Mouse (Mus musculus) limb, embryonic 14.5 days (tissue): ENCODE results near the gene 4931414P19Rik. TPM values are rescaled to one million over a fixed set of nuclear protein-coding genes. Genes with fewer than 3 reads are reported as not detected.

ENCODE experiments used
- ATAC-seq: fragments of 200-750 bp; cut with Nextera tagmentation; 2 replicates; pipeline ENCODE4 v1.8.0; 2017; ENCODE audit warnings: low read depth, moderate number of reproducible peaks, moderate TSS enrichment; ENCODE audit not compliant: low FRiP score
- DNase-seq: peaks from one replicate; pipeline ENCODE4 v3.0.0-alpha.2; 2015; ENCODE audit warnings: low spot score
- H3K27ac ChIP-seq: fragments of 300-500 bp; sonication (generic); replicated peaks from 2 replicates; pipeline ENCODE4 v1.5.1; 2014; ENCODE audit warnings: low read depth, mild to moderate bottlenecking, low read length, moderate library complexity, mixed read lengths
- H3K27me3 ChIP-seq: fragments of 300-500 bp; sonication (generic); 2 replicates; pipeline ENCODE4 v1.6.1; 2014; ENCODE audit warnings: low read length, mixed read lengths; ENCODE audit not compliant: control insufficient read depth, insufficient read depth
- H3K36me3 ChIP-seq: fragments of 300-500 bp; sonication (generic); 2 replicates; pipeline ENCODE4 v1.6.1; 2014; ENCODE audit warnings: mild to moderate bottlenecking, low read length, moderate library complexity, mixed read lengths; ENCODE audit not compliant: control insufficient read depth, insufficient read depth
- H3K4me1 ChIP-seq: fragments of 300-500 bp; sonication (generic); 2 replicates; pipeline ENCODE4 v1.6.1; 2014; ENCODE audit warnings: antibody characterized with exemption, low read length, mixed read lengths; ENCODE audit not compliant: control insufficient read depth, insufficient read depth
- H3K4me2 ChIP-seq: fragments of 300-500 bp; sonication (generic); replicated peaks from 2 replicates; pipeline ENCODE4 v1.6.1; 2014; ENCODE audit warnings: low read depth, mild to moderate bottlenecking, low read length, moderate library complexity; ENCODE audit not compliant: severe bottlenecking
- H3K4me3 ChIP-seq: fragments of 300-500 bp; sonication (generic); replicated peaks from 2 replicates; pipeline ENCODE4 v1.5.1; 2014; ENCODE audit warnings: low read length
- H3K9ac ChIP-seq: fragments of 300-500 bp; sonication (generic); 2 replicates; pipeline ENCODE4 v1.6.1; 2014; ENCODE audit warnings: mild to moderate bottlenecking, low read depth, low read length, moderate library complexity; ENCODE audit not compliant: severe bottlenecking
- H3K9me3 ChIP-seq: fragments of 300-500 bp; sonication (generic); 2 replicates; pipeline ENCODE4 v1.6.1; 2016; ENCODE audit warnings: low read length; ENCODE audit not compliant: control insufficient read depth
- POLR2A ChIP-seq: fragments of 200-500 bp; IDR thresholded peaks from 2 replicates; pipeline ENCODE4 v1.8.0; 2012; ENCODE audit warnings: inconsistent platforms, mild to moderate bottlenecking, moderate library complexity, borderline replicate concordance; ENCODE audit not compliant: insufficient read depth, insufficient read length; ENCODE audit errors: extremely low read depth
- WGBS: fragments of 180-500 bp; shearing (Covaris S2); extraction: QIAGEN DNeasy Blood & Tissue Kit; methylation state at CpG from one replicate; pipeline ENCODE4 v1.1.7; 2014; 5-methylcytosine and 5-hydroxymethylcytosine counted together
- microRNA counts: library from miRNA; unstranded; fragments of <30 nt; microRNA quantifications from one replicate; lab custom pipeline; 2016
- microRNA-seq: library from miRNA; unstranded; fragments of <30 nt; microRNA quantifications from one replicate; pipeline ENCODE4, GENCODE M21; 2016
- polyA plus RNA-seq, 2 experiments: library from polyadenylated mRNA; depleted of rRNA in 1 of 2; stranded (reverse) in 1 of 2; unstranded in 1 of 2; fragments of >200 nt; fragmentation: Nextera tagmentation in 1 of 2; extraction: Ambion mirVana in 1 of 2; gene quantifications; 2 replicates each; pipeline versions ENCODE4 v1.2.1 to v1.2.3; 2012 to 2014

Gene 4931414P19Rik
- polyA plus RNA-seq, 2 experiments, result 4.4 to 14.0 TPM

GRCm38 (mm10) chr14:54540771-54541170, 65.0 kb downstream of the 4931414P19Rik start:
- Histone ChIP-seq H3K9ac (no peak overlapping the region), H3K27ac (no peak overlapping the region), H3K4me2 (no peak overlapping the region), H3K4me3 (no peak overlapping the region), H3K27me3 (no peaks in the 10 kb centered on the region), H3K4me1 (no peaks in the 10 kb centered on the region), H3K36me3 (peaks cover 31% of the 10 kb centered on the region), H3K9me3 (no peaks in the 10 kb centered on the region)
- 67% methylated on average over 11 of the region's 11 CpGs for WGBS
- DNase-seq (no peak), ATAC-seq (no peak)
- no peak for TF ChIP-seq POLR2A

- Histone ChIP-seq H3K4me3 (no peak overlapping the region), H3K9ac (no peak overlapping the region), H3K4me2 (no peak overlapping the region), H3K36me3 (peaks cover 12% of the 10 kb centered on the region), H3K9me3 (no peaks in the 10 kb centered on the region), H3K27me3 (no peaks in the 10 kb centered on the region), H3K4me1 (no peaks in the 10 kb centered on the region), H3K27ac (no peak overlapping the region)
- no peak for TF ChIP-seq POLR2A
- ATAC-seq, result no peak
- 96% methylated on average over 2 of the region's 2 CpGs for WGBS
- no peak for DNase-seq
Measured at GRCm38 (mm10) chr14:54538580-54538979, 67.2 kb downstream of the 4931414P19Rik start.

MicroRNAs within 50 kb of the gene (microRNA counts, 519-probe panel; counts per million panel counts)
- not detected for microRNA mmu-miR-686 (lab: Ali Mortazavi, UCI)

Small RNAs within 50 kb of the gene (microRNA-seq; reads per million reads assigned to microRNA genes)
- gene Mir686, result not detected
- gene Mir6948, result not detected

Other genes starting within 250 kb of the 4931414P19Rik start
- gene Oxa1l, start 245.2 kb downstream of the 4931414P19Rik start, polyA plus RNA-seq (2012; rRNA removed), result 82.1 and 106 TPM in 2 replicates
- 49.4 and 52.7 TPM in 2 replicates for gene Oxa1l, start 245.2 kb downstream of the 4931414P19Rik start, polyA plus RNA-seq (2014; fragmentation: Nextera tagmentation; extraction: Ambion mirVana)
- gene Slc7a7, start 188.2 kb downstream of the 4931414P19Rik start, polyA plus RNA-seq (2012; rRNA removed), result 7.4 and 11.1 TPM in 2 replicates
- 4.5 and 5.6 TPM in 2 replicates for gene Slc7a7, start 188.2 kb downstream of the 4931414P19Rik start, polyA plus RNA-seq (2014; fragmentation: Nextera tagmentation; extraction: Ambion mirVana)
- 167 and 216 TPM in 2 replicates for gene Mrpl52, start 179.1 kb downstream of the 4931414P19Rik start, polyA plus RNA-seq (2012; rRNA removed)
- 228 and 265 TPM in 2 replicates for gene Mrpl52, start 179.1 kb downstream of the 4931414P19Rik start, polyA plus RNA-seq (2014; fragmentation: Nextera tagmentation; extraction: Ambion mirVana)
- gene Mmp14, start 174.4 kb downstream of the 4931414P19Rik start, polyA plus RNA-seq (2012; rRNA removed), result 385 and 418 TPM in 2 replicates
- gene Mmp14, start 174.4 kb downstream of the 4931414P19Rik start, polyA plus RNA-seq (2014; fragmentation: Nextera tagmentation; extraction: Ambion mirVana), result 251 and 273 TPM in 2 replicates
- 45.7 and 55.7 TPM in 2 replicates for gene Lrp10, start 141.9 kb downstream of the 4931414P19Rik start, polyA plus RNA-seq (2012; rRNA removed)
- 40.7 and 40.9 TPM in 2 replicates for gene Lrp10, start 141.9 kb downstream of the 4931414P19Rik start, polyA plus RNA-seq (2014; fragmentation: Nextera tagmentation; extraction: Ambion mirVana)
- gene Rem2, start 129.9 kb downstream of the 4931414P19Rik start, polyA plus RNA-seq (2012; rRNA removed), result 1.7 TPM in 2 replicates
- 1.4 and 2.1 TPM in 2 replicates for gene Rem2, start 129.9 kb downstream of the 4931414P19Rik start, polyA plus RNA-seq (2014; fragmentation: Nextera tagmentation; extraction: Ambion mirVana)
- 72.7 and 77.0 TPM in 2 replicates for gene Prmt5, start 88.5 kb downstream of the 4931414P19Rik start, polyA plus RNA-seq (2012; rRNA removed)
- gene Prmt5, start 88.5 kb downstream of the 4931414P19Rik start, polyA plus RNA-seq (2014; fragmentation: Nextera tagmentation; extraction: Ambion mirVana), result 68.5 and 74.3 TPM in 2 replicates
- 33.8 and 39.4 TPM in 2 replicates for gene Haus4, start 51.4 kb downstream of the 4931414P19Rik start, polyA plus RNA-seq (2012; rRNA removed)
- gene Haus4, start 51.4 kb downstream of the 4931414P19Rik start, polyA plus RNA-seq (2014; fragmentation: Nextera tagmentation; extraction: Ambion mirVana), result 45.1 and 46.8 TPM in 2 replicates
- 61.4 and 66.1 TPM in 2 replicates for gene Ajuba, start 28.4 kb downstream of the 4931414P19Rik start, polyA plus RNA-seq (2012; rRNA removed)
- 18.1 and 24.2 TPM in 2 replicates for gene Ajuba, start 28.4 kb downstream of the 4931414P19Rik start, polyA plus RNA-seq (2014; fragmentation: Nextera tagmentation; extraction: Ambion mirVana)
- gene Psmb5, start 12.0 kb upstream of the 4931414P19Rik start, polyA plus RNA-seq (2012; rRNA removed), result 196 and 235 TPM in 2 replicates
- gene Psmb5, start 12.0 kb upstream of the 4931414P19Rik start, polyA plus RNA-seq (2014; fragmentation: Nextera tagmentation; extraction: Ambion mirVana), result 357 and 375 TPM in 2 replicates
- gene Psmb11, start 15.4 kb upstream of the 4931414P19Rik start, polyA plus RNA-seq (2012; rRNA removed), result 0.01 and 0.09 TPM in 2 replicates
- not detected in 2 replicates for gene Psmb11, start 15.4 kb upstream of the 4931414P19Rik start, polyA plus RNA-seq (2014; fragmentation: Nextera tagmentation; extraction: Ambion mirVana)
- not detected in 2 replicates for gene Gm17606, start 35.0 kb upstream of the 4931414P19Rik start, polyA plus RNA-seq (2012; rRNA removed)
- gene Gm17606, start 35.0 kb upstream of the 4931414P19Rik start, polyA plus RNA-seq (2014; fragmentation: Nextera tagmentation; extraction: Ambion mirVana), result not detected in 2 replicates
- gene Cdh24, start 35.4 kb upstream of the 4931414P19Rik start, polyA plus RNA-seq (2012; rRNA removed), result 50.0 and 74.9 TPM in 2 replicates
- 5.7 and 6.4 TPM in 2 replicates for gene Cdh24, start 35.4 kb upstream of the 4931414P19Rik start, polyA plus RNA-seq (2014; fragmentation: Nextera tagmentation; extraction: Ambion mirVana)
- gene 1700123O20Rik, start 80.2 kb upstream of the 4931414P19Rik start, polyA plus RNA-seq (2012; rRNA removed), result 75.3 and 82.3 TPM in 2 replicates
- gene 1700123O20Rik, start 80.2 kb upstream of the 4931414P19Rik start, polyA plus RNA-seq (2014; fragmentation: Nextera tagmentation; extraction: Ambion mirVana), result 86.9 and 90.2 TPM in 2 replicates
- gene Acin1, start 80.9 kb upstream of the 4931414P19Rik start, polyA plus RNA-seq (2012; rRNA removed), result 280 and 297 TPM in 2 replicates
- gene Acin1, start 80.9 kb upstream of the 4931414P19Rik start, polyA plus RNA-seq (2014; fragmentation: Nextera tagmentation; extraction: Ambion mirVana), result 99.4 and 118 TPM in 2 replicates
- 0.04 and 0.06 TPM in 2 replicates for gene Gm29776, start 92.8 kb upstream of the 4931414P19Rik start, polyA plus RNA-seq (2012; rRNA removed)
- 0.21 TPM in 1 of 2 replicates, not detected in the other for gene Gm29776, start 92.8 kb upstream of the 4931414P19Rik start, polyA plus RNA-seq (2014; fragmentation: Nextera tagmentation; extraction: Ambion mirVana)
- gene Cebpe, start 106.2 kb upstream of the 4931414P19Rik start, polyA plus RNA-seq (2012; rRNA removed), result 0.23 and 0.36 TPM in 2 replicates
- gene Cebpe, start 106.2 kb upstream of the 4931414P19Rik start, polyA plus RNA-seq (2014; fragmentation: Nextera tagmentation; extraction: Ambion mirVana), result 0.17 and 0.30 TPM in 2 replicates
- gene Slc7a8, start 176.0 kb upstream of the 4931414P19Rik start, polyA plus RNA-seq (2012; rRNA removed), result 5.8 and 6.9 TPM in 2 replicates
- gene Slc7a8, start 176.0 kb upstream of the 4931414P19Rik start, polyA plus RNA-seq (2014; fragmentation: Nextera tagmentation; extraction: Ambion mirVana), result 4.5 and 4.7 TPM in 2 replicates
- gene Rnf212b, start 208.1 kb upstream of the 4931414P19Rik start, polyA plus RNA-seq (2012; rRNA removed), result not detected in 2 replicates
- gene Rnf212b, start 208.1 kb upstream of the 4931414P19Rik start, polyA plus RNA-seq (2014; fragmentation: Nextera tagmentation; extraction: Ambion mirVana), result not detected in 2 replicates